Mouse (Mus musculus) spleen, adult 2 months (tissue): ENCODE data around the gene Med11.

Experiments used
- CTCF ChIP-seq: fragments of 200-500 bp; IDR thresholded peaks from 2 replicates; pipeline ENCODE4 v1.5.1; 2011; ENCODE audit warnings: mild to moderate bottlenecking, inconsistent platforms; ENCODE audit not compliant: insufficient read depth, insufficient read length, insufficient replicate concordance; ENCODE audit errors: extremely low read depth
- POLR2A ChIP-seq: fragments of 200-500 bp; IDR thresholded peaks from 2 replicates; pipeline ENCODE4 v1.6.1; 2011; ENCODE audit warnings: low read depth, low read length, inconsistent platforms

DNA sequence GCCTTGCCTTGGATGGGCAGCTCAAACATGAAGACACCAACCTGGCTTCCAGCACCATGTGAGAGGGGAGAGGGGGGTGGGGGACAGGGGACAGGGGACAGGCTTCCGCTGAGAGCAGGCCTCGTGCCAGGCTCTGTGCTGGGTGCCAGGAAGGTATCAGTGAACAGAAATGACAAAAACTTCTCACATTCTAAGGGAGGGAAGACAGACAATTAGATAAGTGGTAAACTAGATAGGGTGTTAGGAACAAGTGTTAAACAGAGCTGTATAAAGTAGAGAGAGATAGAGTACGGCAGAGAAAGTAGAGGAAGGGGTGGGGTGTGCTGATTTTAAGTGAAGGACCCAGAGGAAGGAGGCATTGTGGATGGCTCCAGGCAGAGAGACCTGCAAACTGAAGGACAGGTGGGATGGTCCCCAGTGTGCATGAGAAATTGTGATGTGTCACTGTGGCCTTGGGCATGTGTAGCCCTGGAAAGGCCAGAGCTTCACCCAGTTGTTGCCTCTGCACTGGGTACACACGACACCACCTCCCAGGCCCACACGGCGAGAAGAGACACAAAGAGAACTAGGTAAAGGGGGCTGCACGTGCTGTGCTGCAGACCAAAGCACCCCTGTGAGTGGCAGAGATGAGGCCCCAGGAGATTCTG lies 12.9 kb upstream of the Med11 start:
- TF ChIP-seq POLR2A (no peak), CTCF (no peak)
